Mouse (Mus musculus): ENCODE measurements around the gene Nup93.

The Nup93 gene

GRCm38 (mm10) chr8:94306989-94307513 is 92.7 kb downstream of the Nup93 start:
- ATAC-seq (ENCODE audit: insufficient number of reproducible peaks, low FRiP score, low TSS enrichment), result no peak

- no peak for ATAC-seq (ENCODE audit: insufficient number of reproducible peaks, low FRiP score, low TSS enrichment)
These were observed 93.3 kb downstream of the Nup93 start for GRCm38 (mm10) chr8:94307652-94308051.

- no peak for ATAC-seq (ENCODE audit: insufficient number of reproducible peaks, low FRiP score, low TSS enrichment)
These were observed 99.7 kb downstream of the Nup93 start for GRCm38 (mm10) chr8:94314069-94314468.

- ATAC-seq (ENCODE audit: insufficient number of reproducible peaks, low FRiP score, low TSS enrichment), result no peak
These were observed 102.9 kb downstream of the Nup93 start for GRCm38 (mm10) chr8:94317249-94317648.

GRCm38 (mm10) chr8:94317691-94318090 is 103.3 kb downstream of the Nup93 start:
- no peak for ATAC-seq (ENCODE audit: insufficient number of reproducible peaks, low FRiP score, low TSS enrichment)

GRCm38 (mm10) chr8:94320036-94320435 is 105.7 kb downstream of the Nup93 start:
- no peak for ATAC-seq (ENCODE audit: insufficient number of reproducible peaks, low FRiP score, low TSS enrichment)

GRCm38 (mm10) chr8:94322083-94322482 is 107.7 kb downstream of the Nup93 start:
- no peak for ATAC-seq (ENCODE audit: insufficient number of reproducible peaks, low FRiP score, low TSS enrichment)

GRCm38 (mm10) chr8:94323041-94323440 is 108.7 kb downstream of the Nup93 start:
- no peak for ATAC-seq (ENCODE audit: insufficient number of reproducible peaks, low FRiP score, low TSS enrichment)

- ATAC-seq (ENCODE audit: insufficient number of reproducible peaks, low FRiP score, low TSS enrichment), result no peak
These were observed 109.7 kb downstream of the Nup93 start for GRCm38 (mm10) chr8:94324071-94324470.

GRCm38 (mm10) chr8:94326016-94326415 is 111.7 kb downstream of the Nup93 start:
- ATAC-seq (ENCODE audit: insufficient number of reproducible peaks, low FRiP score, low TSS enrichment), result no peak

GRCm38 (mm10) chr8:94328932-94329728 is 114.8 kb downstream of the Nup93 start, which contains the start of gene Slc12a3:
TSS of gene Slc12a3 (plus strand) at chr8:94329201.
- ATAC-seq (ENCODE audit: insufficient number of reproducible peaks, low FRiP score, low TSS enrichment), result no peak

- peak; percentile 47; the same call in 1 of the 2 replicates for ATAC-seq (ENCODE audit: insufficient number of reproducible peaks, low FRiP score, low TSS enrichment)
These were observed 116.4 kb downstream of the Nup93 start for GRCm38 (mm10) chr8:94330733-94331132.

GRCm38 (mm10) chr8:94333345-94333744 is 119.0 kb downstream of the Nup93 start:
- ATAC-seq (ENCODE audit: insufficient number of reproducible peaks, low FRiP score, low TSS enrichment), result no peak

GRCm38 (mm10) chr8:94337559-94337958 is 123.2 kb downstream of the Nup93 start:
- no peak for ATAC-seq (ENCODE audit: insufficient number of reproducible peaks, low FRiP score, low TSS enrichment)

GRCm38 (mm10) chr8:94340796-94341195 is 126.4 kb downstream of the Nup93 start:
- no peak for ATAC-seq (ENCODE audit: insufficient number of reproducible peaks, low FRiP score, low TSS enrichment)

GRCm38 (mm10) chr8:94342691-94343090 is 128.3 kb downstream of the Nup93 start:
- no peak for ATAC-seq (ENCODE audit: insufficient number of reproducible peaks, low FRiP score, low TSS enrichment)

GRCm38 (mm10) chr8:94343290-94343689 is 128.9 kb downstream of the Nup93 start:
- peak; percentile 28; the same call in 1 of the 2 replicates for ATAC-seq (ENCODE audit: insufficient number of reproducible peaks, low FRiP score, low TSS enrichment)

- ATAC-seq (ENCODE audit: insufficient number of reproducible peaks, low FRiP score, low TSS enrichment), result no peak
These were observed 129.5 kb downstream of the Nup93 start for GRCm38 (mm10) chr8:94343778-94344320.

- ATAC-seq (ENCODE audit: insufficient number of reproducible peaks, low FRiP score, low TSS enrichment), result no peak
These were observed 131.3 kb downstream of the Nup93 start for GRCm38 (mm10) chr8:94345657-94346056.

GRCm38 (mm10) chr8:94346264-94346663 is 131.9 kb downstream of the Nup93 start:
- no peak for ATAC-seq (ENCODE audit: insufficient number of reproducible peaks, low FRiP score, low TSS enrichment)

GRCm38 (mm10) chr8:94348425-94348824 is 134.1 kb downstream of the Nup93 start:
- ATAC-seq (ENCODE audit: insufficient number of reproducible peaks, low FRiP score, low TSS enrichment), result no peak
